Mouse (Mus musculus) kidney, adult 2 months (tissue): Measurements from ENCODE around the gene Tmem132e.

Source experiments
- CTCF ChIP-seq: fragments of 200-500 bp; conservative IDR thresholded peaks from 2 replicates; pipeline ENCODE4 v1.5.1; 2011; ENCODE audit warnings: low read depth, mild to moderate bottlenecking, control low read depth, low read length, moderate library complexity, mixed read lengths; ENCODE audit not compliant: insufficient read depth, insufficient read length
- POLR2A ChIP-seq: fragments of 200-500 bp; IDR thresholded peaks from one replicate; pipeline ENCODE4 v1.6.1; 2011; ENCODE audit warnings: low read depth, low read length, control low read depth

DNA sequence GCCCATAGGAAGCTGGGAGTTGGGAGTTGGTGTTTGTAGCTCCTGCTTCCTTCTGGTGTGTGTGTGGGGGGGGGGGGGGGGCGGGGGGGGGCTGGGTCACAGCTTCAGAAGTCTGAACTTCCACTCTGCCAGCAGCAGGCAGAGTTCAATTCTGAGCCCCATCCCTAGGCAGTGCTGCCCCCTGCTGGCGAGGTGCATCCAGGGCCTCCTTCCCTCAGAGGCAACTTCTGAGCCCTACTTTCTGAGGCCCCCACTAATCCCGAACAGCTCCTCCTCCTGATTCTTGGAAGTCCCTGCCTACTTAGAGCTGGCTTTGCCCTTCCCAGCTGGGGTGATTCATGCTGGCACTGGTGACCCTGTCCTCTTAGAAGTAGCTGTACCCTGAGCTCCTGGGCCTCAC is 10.9 kb downstream of the Tmem132e start:
- no peak for TF ChIP-seq POLR2A
- TF ChIP-seq CTCF = peak; percentile 60
